Mouse (Mus musculus): ENCODE measurements around the gene Bpifb4.
A peak's percentile ranks its signal among the peaks of the same experiment; 100 is the strongest.

The Bpifb4 gene

DNA sequence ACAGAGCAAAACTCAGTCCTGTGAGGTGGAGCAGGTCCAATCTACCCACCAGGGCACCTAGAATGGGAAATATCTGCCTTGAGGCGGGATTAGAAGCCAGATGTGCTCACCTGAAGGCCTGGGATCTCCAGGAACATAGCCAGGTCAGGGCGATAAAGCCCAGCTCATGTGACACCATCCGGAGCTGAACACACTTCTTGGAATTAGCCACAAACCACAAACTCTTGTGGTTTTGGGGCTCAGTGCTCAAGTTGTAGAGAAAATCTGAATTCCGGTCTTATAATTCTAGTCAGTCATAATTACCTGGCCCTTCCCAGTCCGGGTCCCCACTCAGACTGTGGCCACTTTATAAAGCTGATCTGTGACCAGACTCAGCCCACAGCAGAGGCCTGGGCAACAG, at the start of gene Bpifb4:
Gene Bpifb4, plus strand, starts transcription at position 370 of the 400 bp plus-strand sequence.
- DNase-seq (ENCODE audit: low read depth, low spot score) = no peak

DNA sequence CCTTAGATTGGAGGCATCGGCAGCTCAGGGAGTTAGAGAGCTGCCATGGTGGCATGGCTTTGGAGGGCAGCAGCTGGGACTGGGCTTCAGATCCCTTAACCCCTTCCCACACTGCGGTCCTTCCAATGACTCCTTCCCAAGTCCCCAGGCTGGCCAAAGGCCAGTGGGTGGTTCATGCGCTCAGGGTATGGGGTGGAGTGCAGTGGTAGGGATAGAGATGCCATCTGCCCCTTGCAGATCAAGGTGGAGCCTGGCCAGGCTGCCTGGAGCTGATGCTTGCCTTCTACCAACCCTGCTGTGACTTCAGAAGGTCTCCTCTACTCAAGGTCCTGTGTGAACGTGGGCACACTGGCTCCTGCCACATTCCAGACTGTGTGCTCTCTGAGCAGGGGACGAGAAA, 38.9 kb upstream of the Bpifb4 start:
- DNase-seq (ENCODE audit: low read depth, low spot score) = no peak

DNA sequence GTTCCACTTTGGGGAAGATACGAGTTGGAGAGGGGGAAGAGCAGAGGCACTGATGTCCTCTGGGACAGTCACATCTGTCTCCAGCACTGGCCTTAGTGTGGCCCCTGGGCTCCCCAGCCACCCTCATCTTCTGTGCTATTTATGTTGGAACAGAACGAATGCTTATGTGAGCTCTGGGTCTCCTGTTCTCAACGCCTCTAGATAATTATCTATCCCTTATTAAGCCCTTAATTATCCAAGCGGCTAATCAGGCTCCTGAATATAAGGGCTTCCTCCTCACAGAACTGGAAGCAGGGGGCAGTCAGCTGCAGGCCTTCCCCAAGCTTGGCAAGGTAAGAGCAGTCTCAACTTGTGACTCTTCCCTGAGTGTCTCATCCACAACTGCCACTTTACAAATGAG, 37.9 kb upstream of the Bpifb4 start, which contains the start of gene Bpifb6:
Gene Bpifb6, plus strand, starts transcription at position 301 of the 400 bp plus-strand sequence.
- no peak for DNase-seq (ENCODE audit: low read depth, low spot score)

DNA sequence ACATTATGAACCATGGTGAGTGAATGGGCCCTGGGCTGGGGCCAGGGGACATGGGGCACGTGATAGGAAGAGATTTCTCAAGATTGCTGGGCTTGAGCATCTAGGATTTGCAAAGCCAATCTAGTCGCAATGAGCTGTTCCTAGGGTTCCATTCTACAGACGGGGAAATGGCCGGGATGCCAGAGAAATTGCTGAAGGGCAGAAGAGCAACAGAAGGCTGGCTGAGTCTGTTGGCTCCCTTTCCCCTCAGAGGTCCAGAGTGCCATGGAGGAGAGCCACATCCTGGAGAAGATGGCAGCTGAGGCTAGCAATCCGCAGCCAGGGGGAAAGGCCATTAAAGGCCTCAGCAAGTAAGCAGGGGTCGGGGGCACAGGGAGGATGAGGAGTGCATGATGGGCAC, 35.3 kb upstream of the Bpifb4 start:
- no peak for DNase-seq (ENCODE audit: low read depth, low spot score)

DNA sequence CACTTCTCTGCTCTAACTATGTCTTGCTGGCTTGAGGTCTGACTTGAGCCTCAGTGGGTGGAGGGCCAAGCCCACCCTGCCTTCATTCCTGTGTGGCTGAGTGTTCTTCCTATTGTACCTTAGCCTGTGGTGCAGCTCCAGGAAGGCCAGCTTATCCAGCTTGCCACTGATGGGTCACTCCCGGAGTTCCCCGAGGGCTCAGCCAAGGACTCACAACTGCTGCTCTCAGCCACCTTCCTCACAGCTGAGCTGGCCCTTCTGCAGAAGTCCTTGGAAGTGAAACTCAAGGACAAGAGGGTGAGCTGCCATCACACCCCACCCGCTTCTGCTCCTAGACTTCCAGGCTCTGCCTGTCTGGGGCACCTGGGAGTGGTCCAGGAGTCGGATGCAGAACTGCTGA, 31.4 kb upstream of the Bpifb4 start:
- no peak for DNase-seq (ENCODE audit: low read depth, low spot score)

DNA sequence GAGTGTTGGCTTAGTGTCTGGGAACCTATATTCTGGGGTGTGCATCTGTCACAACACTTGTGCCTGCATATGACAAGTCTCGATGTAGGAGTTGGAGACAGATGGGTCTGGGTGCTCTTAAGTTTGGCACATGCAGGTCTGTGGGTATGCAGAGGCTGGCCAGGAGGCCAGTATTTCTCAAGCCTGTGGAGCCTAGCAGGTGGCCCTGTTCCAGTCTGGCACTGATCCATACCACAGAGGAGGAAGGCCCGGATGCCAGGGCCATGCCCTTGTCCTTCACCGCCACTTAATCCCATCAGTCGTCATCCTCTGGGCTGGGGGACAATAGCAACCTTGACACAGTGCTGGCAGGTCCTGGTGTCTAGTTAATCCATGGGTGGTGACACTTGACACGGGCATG, 23.9 kb upstream of the Bpifb4 start:
- DNase-seq (ENCODE audit: low read depth, low spot score) = no peak

DNA sequence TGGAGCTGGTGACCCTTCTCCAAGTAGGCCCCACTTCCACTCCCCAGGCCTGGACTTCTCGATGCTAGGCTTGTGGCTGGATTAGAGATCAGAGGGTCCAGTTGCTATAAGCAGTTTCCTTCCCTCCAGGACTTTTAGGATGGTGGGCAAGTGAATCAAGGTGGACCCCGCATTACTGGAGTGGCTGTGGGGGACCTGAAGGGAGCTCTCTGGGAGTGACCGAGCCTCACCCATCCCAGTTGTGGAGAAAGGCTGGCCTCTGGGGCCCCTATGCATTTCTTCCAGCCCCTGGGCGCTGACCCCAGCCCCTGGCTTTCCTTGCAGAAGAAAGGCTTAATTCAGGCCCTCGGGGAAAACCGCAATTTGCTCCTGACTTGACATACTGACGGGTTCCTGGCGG, 20.1 kb upstream of the Bpifb4 start, which contains the start of gene Bpifb3:
Gene Bpifb3, plus strand, starts transcription at position 301 of the 400 bp plus-strand sequence.
- DNase-seq (ENCODE audit: low read depth, low spot score) = no peak

DNA sequence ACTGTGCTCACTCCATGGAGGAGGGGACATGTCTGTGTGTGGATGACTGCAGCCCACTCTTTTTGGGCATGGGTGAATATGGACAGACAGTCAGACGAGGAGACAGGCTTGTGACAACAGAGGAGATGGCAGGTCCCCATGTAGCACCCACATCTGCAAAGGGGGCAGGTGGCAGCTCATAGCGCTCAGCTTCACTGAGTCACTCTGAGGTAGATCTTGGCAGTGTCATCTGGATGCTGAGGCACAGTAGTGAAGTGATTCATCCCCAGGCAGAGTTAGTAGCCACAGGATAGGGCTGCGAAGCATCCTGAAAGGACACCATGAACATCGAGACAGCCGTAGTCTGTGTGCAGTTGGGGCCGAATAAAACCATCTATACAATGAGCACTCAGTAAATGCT, 16.8 kb upstream of the Bpifb4 start:
- no peak for DNase-seq (ENCODE audit: low read depth, low spot score)

DNA sequence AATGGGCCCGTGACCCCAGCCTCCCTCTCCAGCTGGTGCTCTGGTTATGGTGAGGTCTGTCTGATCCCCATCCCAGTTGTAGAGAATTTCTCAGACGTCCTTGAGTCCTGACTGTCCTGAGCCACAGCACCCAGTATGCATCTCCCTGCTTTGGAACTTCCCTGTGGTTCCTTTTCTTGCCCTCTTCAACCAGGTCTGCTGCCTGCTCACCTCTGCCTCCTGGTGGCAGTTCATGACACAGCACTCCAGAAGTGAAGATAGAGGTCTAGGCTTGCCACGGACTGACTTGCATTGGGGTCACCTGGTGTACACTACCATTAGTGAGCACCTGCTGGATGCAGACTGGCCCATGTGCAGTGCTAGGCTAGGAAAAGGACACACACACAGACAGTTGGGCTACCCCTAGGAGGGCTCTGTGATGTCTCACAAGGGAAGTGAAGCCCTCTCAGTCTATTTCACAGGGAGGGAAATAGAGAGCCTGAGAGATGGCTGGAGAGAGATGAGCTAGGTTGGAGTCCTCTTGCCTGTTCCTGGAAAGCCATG, 8.1 kb upstream of the Bpifb4 start:
- peak; percentile 42 for DNase-seq (ENCODE audit: low read depth, low spot score)

DNA sequence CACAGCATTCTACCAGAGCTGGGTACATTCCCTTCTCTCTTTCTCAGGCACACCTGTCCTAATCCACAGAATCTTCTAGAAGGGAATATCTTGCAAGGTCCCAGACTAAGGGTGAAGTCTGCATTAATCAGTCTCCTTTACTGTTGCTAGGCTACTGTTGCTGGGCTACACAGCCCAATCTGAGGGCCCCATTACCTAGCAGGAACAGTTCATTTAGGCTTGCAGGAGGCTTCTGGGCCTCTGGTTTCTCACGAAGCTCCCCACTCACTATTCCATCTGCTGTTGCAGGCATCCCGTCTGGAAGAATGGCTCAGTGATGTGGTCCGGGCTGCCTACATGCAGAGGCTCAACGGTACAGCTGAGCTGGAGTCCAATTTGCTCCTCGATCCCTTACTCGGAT, 6.9 kb upstream of the Bpifb4 start:
- DNase-seq (ENCODE audit: low read depth, low spot score) = no peak

DNA sequence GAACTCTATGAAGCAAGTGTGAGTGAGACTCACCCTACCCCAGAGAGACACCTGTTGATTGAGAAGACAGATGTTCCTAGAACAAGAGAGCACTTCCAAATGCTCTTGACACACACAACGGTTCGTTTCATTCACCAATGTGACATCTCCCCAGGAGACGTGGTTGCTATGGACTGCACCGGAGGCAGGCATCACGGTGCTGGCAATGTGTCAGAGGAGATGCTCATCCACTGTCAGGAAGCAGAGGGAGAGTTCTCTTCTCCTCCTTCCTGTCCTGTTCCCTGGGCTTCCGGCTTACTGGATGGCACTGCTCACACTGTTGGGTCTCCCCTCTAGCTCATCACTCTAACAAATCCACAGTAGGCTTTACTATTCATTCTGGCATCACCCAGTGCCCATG, 4.7 kb upstream of the Bpifb4 start:
- no peak for DNase-seq (ENCODE audit: low read depth, low spot score)

DNA sequence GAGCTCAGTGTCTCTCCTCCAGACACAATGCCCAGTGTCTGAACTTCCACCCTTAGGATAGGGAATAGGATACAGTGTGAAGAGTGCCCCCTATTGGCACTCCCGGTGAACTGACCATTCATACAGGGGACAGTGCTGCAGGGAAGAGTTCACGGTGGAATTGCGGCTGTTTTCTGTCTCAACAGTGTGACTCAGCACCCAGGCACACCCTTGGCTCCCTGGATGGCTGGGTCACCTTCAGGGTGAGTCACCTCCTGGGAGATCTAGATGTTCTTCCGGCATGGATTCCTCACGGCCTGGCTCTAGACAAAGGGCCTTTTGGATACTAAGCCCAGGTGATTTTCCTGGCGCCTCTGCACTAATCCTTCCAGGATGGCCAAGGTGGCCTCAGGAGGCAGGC, 2.7 kb upstream of the Bpifb4 start:
- no peak for DNase-seq (ENCODE audit: low read depth, low spot score)

DNA sequence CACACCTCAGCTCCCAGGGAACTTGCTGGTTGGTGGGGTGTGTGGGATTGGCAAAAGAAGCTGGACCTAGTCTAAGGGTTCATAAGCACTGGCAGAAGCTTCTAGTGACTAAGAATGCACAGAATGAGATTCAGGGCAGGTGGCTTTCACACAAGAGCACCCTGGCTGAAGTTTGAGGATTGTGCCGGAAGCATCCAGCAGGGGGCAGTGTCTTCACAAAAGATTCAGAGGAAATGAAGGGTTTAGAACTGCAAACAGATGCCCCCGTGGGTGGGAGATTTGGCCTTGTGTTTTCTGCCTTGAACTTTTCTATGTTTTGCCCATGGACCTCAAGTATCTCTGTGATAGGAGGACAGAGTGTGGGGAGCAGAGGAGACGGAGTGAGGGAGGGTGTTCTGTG, 5.5 kb downstream of the Bpifb4 start:
- DNase-seq (ENCODE audit: low read depth, low spot score) = peak; percentile 46

DNA sequence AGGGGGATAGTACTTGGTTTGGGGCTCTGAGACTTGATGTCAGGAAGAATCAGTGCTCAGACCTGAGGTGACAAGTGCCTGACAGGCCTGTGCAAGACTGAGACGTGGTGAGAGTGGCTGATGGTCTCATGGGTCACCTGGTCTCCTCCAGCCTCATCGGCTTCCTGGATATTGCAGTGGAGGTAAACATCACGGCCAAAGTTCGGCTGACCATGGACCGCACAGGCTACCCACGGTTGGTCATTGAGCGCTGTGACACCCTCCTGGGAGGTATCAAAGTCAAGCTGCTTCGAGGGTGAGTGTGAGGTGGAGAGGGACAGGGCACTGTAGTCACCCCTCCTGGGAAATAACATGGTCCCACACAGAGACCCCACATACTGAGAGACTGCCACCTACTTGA, 6.6 kb downstream of the Bpifb4 start:
- no peak for DNase-seq (ENCODE audit: low read depth, low spot score)

DNA sequence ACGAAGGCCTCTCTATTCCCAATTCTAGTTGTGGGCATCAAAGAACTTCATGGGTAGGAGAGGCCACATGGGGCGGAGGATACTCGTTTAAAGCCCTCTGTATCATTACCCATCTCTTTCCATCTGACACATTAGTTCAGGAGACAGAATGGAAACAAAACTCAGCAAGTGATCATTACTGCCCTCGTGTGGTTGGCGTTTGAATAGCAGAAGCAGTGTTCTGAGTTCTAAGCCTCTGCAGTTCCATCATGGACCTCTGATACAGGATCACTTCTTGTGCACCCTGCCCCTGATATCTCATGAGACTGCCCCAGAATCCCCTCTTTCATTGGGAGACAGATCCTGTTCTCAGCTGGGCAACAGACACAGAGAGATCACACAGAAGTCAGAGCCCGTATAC, 14.9 kb downstream of the Bpifb4 start:
- peak; percentile 52 for DNase-seq (ENCODE audit: low read depth, low spot score)

DNA sequence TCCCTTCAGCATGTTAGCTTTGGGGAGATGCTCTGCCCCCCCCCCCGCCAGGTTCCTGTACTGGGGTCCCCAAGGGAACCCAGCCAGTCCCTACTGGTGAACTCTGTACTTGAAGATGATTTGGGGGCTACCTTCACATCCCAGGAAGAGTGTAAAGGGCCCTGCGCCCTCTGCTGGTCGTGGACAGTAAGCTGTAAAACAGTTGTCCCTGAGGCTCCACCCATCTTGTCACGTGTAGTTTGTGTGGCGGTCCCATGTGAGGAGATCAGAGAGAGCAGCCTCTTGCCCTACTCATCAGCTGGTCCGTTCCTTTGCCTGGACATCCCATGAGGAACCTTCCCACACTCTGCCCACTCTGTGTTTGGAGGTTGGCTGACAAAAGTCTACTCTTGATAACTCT, 15.8 kb downstream of the Bpifb4 start:
- DNase-seq (ENCODE audit: low read depth, low spot score) = peak; percentile 41

DNA sequence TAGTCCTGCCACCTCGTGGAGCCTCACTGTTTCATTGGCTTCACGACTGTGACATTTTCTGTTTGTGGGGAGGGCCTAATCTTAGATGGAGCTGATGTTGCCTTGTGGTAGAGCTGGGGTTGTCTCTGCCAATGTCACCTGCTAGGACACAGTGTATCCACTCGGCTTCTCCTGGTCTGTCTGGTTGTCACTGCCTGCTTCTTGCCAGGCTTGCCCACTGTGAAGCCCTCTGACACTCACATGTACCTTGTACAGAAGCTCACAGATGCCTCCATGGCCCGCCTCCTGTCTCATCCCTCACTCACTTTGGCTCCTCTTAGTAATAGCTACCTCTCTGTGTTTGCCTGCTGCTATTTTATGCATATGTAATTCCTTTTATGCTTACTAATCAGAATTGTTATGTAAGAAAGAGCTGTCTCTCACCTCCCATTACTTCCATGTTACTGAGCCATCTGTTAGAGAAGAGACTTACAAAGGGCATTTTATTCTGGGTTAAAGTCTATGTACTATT, 24.9 kb downstream of the Bpifb4 start:
- no peak for DNase-seq (ENCODE audit: low read depth, low spot score)

DNA sequence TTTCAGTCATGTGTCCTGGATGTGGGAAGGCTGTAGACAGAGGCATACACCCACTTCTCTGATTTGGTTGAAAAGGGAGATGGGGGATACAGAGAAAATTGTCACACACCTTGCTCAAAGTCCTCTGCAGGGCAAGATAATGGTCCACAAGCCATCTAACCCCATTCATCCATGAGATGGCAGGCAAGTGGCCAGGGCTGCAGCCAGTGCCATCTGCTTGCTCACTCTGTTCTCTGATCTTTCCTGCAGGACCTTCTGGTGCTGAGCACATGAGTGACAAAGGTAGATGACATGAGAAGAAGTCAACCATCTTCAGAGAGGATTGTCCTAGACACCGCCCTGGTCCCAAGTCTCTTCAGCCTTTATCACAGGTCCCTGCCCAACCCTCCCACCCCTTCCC, 25.3 kb downstream of the Bpifb4 start:
- DNase-seq (ENCODE audit: low read depth, low spot score) = no peak

DNA sequence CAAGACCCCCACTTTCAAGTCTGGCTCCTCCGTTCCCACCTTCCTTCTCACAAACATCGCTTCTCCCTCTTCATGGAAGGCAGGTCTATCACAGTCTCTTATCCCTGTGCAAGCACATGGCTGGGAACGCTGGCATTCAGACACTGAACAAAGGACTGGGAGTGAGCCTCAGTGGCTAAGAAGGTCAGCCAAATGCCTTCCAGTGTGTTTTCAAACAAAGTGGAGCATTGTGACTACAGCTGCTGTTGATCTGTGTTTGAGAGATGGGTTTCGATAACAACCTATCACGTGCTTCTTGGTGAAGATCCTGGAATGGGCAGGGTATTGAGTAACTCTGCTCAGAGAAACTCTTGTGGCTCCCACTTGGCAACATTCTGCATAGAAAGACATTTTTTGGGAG, 32.2 kb downstream of the Bpifb4 start:
- DNase-seq (ENCODE audit: low read depth, low spot score) = no peak

DNA sequence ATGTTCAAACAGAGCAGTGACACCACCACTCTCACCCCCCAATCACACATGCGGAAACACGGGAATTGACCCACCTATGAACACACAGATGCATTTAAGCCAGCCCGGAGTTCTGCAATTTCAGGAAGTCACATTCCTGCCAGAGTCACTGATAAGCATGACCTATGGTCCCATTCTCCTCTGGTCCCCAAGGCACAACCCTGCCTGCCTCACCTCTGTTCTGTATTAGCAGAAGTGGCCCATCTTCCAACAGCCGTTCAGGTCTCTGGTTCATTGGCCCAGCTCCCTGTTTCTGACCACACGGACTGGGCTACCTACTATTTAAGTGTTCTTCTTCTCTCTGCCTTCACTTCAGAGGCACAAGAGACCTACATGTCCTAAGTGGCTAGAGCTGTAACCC, 36.6 kb downstream of the Bpifb4 start, which contains the start of gene Bpifa6:
Gene Bpifa6, plus strand, starts transcription at position 364 of the 400 bp plus-strand sequence.
- DNase-seq (ENCODE audit: low read depth, low spot score) = no peak

DNA sequence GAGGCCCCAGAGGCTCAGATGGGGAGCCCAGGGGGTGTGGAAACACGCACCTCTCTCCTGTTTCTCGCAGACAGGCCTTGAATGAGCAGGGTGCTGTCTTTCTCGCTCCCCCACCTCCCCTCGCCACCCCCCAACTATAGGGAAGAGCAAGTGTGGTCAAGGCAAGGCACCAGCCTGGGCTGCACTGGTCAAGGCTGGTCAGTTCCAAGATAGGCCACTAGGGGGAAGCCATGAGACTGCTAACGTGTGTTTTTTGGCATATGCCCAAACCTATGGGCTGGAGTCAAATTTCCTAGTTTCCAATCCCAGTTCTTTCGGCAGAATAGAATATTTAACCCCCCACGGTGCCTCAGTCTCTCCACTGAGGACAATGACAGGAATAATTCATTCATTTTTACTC, 57.8 kb downstream of the Bpifb4 start:
- DNase-seq (ENCODE audit: low read depth, low spot score) = peak; percentile 54

DNA sequence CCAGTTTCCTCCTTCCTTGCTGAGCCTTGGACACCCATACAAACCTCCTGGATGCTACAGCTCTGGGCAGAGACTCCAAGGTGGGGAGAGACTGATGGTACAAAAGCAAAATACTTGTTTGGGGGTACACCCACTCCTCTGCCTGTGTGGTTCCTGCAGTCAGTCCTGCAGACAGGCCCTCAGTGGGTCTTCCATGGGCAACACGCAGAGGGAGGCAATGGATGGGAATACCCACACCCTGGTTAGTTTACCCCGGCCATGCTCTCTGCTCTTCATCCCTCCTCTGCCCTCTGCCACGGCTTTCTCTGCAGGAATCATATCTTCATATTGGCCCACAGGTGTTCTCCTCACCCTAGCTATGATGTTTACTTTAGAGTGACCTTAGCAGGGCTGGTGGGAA, 62.5 kb downstream of the Bpifb4 start:
- no peak for DNase-seq (ENCODE audit: low read depth, low spot score)

DNA sequence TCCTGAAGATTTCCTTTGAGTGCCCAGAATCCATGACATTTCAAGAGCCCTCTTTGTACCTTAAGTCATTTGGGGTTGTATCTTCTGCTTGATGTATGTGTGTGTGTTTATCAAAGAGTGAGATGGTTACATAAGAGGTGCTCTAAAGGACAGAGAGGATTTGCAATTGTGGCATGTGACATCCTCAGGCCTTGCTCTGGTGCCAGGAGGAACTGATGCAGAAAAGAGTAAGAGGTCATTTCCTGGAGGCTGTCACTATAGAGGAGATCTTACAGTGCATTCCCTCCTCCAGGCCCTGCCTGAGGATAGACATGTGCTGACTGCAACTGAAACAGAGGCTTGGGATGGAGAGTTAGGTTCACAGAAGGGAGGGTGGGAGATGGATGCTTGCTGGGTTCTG, 63.0 kb downstream of the Bpifb4 start:
- no peak for DNase-seq (ENCODE audit: low read depth, low spot score)

DNA sequence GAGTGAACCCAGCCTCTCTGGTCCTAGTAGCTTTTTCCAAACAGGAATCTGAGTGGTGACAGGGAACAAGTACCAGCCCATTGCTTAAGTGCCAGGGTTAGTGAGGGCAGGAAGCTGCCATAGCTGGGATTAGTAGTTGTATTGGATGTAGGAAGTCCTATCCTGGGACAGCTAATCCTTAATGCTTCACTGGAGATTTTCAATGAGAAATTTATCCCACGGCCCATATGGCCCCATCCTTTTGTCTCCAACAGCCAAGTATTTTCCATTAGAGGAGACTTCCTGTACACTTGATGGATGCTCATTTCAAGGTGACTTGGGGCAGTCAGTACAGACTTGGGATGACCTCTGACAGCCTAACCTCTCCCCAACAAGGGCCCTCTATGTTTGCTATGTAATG, 66.4 kb downstream of the Bpifb4 start:
- no peak for DNase-seq (ENCODE audit: low read depth, low spot score)

Measured in embryo, embryonic 11.5 days (tissue).